ENCODE assay signal across 19 mouse cellular contexts in the genomic region with DNA sequence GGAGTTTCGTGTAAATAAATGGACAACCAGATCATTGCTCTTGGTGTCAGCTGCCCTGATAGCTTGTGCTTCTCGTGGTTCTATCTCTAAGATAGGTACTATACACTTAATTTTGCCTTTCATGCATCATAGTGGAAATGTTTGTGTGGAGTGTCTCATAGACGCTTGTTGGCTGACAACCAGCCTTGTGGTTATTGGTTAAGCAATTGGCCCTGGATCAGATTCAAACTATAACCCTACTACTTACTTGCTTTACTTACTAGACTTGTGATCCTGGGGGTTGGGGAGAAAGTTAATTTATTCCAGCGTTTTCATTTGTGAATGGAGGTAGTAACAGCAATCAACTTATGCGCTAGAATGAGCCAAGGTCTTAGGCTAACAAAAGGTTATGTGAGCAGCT.
DNase-seq lines count a peak whose midpoint lies in the region; TF ChIP-seq lines count a peak whose summit lies in the region.
"Had no signal": no experiment of that assay in that cellular context is flagged by ENCODE, and none has a peak within 500 bp of the region (broad histone marks: within the 10 kb centered on the region; RNA-seq: fewer than 3 reads in every experiment).

No protein-coding gene starts in this region.

- H3K27me3 ChIP-seq in kidney, adult 2 months (replicated peaks; ENCODE audit: control insufficient read depth, insufficient read depth, low read length), result no peaks in the 10 kb centered on the region; the same call in 1 of the 2 replicates
- H3K27me3 ChIP-seq: hindbrain, embryonic 12.5 days; intestine, embryonic 15.5 days; Patski had no signal

- no peak overlapping the region for H3K27ac ChIP-seq in kidney, adult 2 months (ENCODE audit: insufficient read depth, low read depth, low read length)
- H3K27ac ChIP-seq: gastrocnemius, adult 2 months; heart, adult 2 months; hindbrain, embryonic 12.5 days; intestine, embryonic 15.5 days had no signal

- peak; percentile 52 for DNase-seq in kidney, adult 2 months
- DNase-seq in kidney, postnatal 25 days, result no peak
- peak; percentile 50 for DNase-seq in 416B (ENCODE audit: low read depth)
- DNase-seq in fibroblast of lung, adult 2 months (ENCODE audit: low read depth), result peak; percentile 63
- no peak for DNase-seq in urinary bladder, postnatal 10 days (ENCODE audit: low spot score)
- DNase-seq in retina, embryonic 14.5 days (ENCODE audit: low spot score), result no peak
- no peak for DNase-seq in neural tube, embryonic 10.5 days (ENCODE audit: extremely low spot score, low spot score)
- DNase-seq: adrenal gland, adult 8-10 months; adrenal gland, postnatal 25 days; cerebellum, adult 11-12 months; cerebellum, adult 9-10 months; cerebellum, postnatal 14 days; forebrain, postnatal 0 days; gastrocnemius, adult 2 months; gastrocnemius, postnatal 14 days; heart, adult 2 months had no signal

- 64% methylated on average over 5 of the region's 5 CpGs for WGBS in kidney, adult 2 months

- no peak for TF ChIP-seq POLR2A in kidney, adult 2 months (IDR thresholded peaks at IDR 0.05; ENCODE audit: low read depth, low read length)

- no peak for TF ChIP-seq CTCF in kidney, adult 2 months (conservative IDR thresholded peaks at IDR 0.05; ENCODE audit: insufficient read depth, insufficient read length, low read depth, low read length)

- H3K4me1 ChIP-seq in kidney, adult 2 months (ENCODE audit: control insufficient read depth, insufficient read depth, low read length), result no peaks in the 10 kb centered on the region
- H3K4me1 ChIP-seq: hindbrain, embryonic 12.5 days; intestine, embryonic 15.5 days had no signal

- H3K4me3 ChIP-seq in kidney, adult 2 months (ENCODE audit: insufficient read depth, low read depth, low read length), result no peak overlapping the region
- H3K4me3 ChIP-seq: gastrocnemius, adult 2 months; heart, adult 2 months; hindbrain, embryonic 12.5 days; intestine, embryonic 15.5 days had no signal

- H3K36me3 ChIP-seq in kidney, adult 2 months (ENCODE audit: control insufficient read depth, insufficient read depth, low read length), result no peaks in the 10 kb centered on the region
- H3K36me3 ChIP-seq: hindbrain, embryonic 12.5 days; intestine, embryonic 15.5 days had no signal

Comparison
In these comparisons a context has a peak if more than half of its experiments do, and no peak if none do; other contexts are left out.
1. DNase-seq: peak in kidney, adult 2 months (single experiment), 416B (single experiment) and fibroblast of lung, adult 2 months (single experiment); none in kidney, postnatal 25 days (0 of 2), urinary bladder, postnatal 10 days (single experiment), retina, embryonic 14.5 days (single experiment) and neural tube, embryonic 10.5 days (single experiment).